Mouse (Mus musculus): ENCODE data around the gene Eri3. TPM values are rescaled to one million over a fixed set of nuclear protein-coding genes. Genes with fewer than 3 reads are reported as not detected.

Eri3 gene
- total RNA-seq, 2 experiments from 2014 or later, result 97.4 to 101 TPM

DNA sequence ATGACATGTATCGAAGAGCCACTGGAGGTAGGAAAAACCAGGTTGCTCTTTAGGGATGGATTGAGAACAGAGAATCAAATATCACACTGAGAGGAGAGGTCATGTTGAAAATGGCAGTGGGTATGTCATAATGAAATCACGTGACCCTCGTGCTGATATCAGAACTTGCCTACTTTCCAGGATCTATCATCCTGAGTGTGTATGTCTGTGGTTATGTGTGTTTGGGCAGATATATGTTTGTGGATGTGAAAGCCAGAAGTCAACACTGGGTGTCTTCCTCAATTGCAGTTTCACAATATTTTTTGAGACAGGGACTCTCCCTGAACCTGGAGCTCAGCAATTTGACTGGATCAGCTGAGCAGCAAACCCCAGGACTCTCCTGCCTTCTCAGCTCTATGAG, 4.7 kb upstream of the Eri3 start:
- Histone ChIP-seq H3K4me3 (no peak overlapping the region), H3K27ac (no peak overlapping the region)
- TF ChIP-seq CTCF (IDR thresholded peaks at IDR 0.05), result no peak

DNA sequence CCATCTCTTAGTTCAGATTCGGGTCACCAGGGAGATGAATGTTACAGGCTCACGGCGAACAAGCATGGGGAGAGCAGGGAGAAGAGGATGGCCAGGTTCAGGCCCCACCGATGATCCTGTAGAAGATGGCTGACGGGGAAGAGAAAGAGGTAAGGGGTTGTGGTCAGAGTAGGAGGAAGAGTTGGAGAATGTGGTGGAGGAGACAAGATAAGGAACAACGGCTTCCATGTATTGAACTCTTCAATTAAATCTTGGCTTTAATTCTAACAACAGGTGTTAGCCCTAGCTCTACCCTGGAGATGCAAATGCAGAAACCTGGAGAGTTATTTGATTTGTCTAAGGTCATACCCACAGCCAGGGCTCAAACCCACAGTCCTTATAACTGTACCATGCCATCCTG, 3.5 kb upstream of the Eri3 start:
- H3K27ac ChIP-seq, result no peak overlapping the region
- H3K4me3 ChIP-seq, result no peak overlapping the region
- intact Hi-C loops (cut with DNase I), result loop anchor here (5.0 kb wide), 1 partner anchor 106 kb away; no protein-coding TSS in a partner anchor
- DNase-seq, result no peak
- no peak for TF ChIP-seq CTCF (IDR thresholded peaks at IDR 0.05)

More for the DNA sequence above, 4.7 kb upstream of the Eri3 start:
- DNase-seq, result no peak
- intact Hi-C loops (cut with DNase I), result loop anchor here (5.0 kb wide), 1 partner anchor 107 kb away; no protein-coding TSS in a partner anchor

DNA sequence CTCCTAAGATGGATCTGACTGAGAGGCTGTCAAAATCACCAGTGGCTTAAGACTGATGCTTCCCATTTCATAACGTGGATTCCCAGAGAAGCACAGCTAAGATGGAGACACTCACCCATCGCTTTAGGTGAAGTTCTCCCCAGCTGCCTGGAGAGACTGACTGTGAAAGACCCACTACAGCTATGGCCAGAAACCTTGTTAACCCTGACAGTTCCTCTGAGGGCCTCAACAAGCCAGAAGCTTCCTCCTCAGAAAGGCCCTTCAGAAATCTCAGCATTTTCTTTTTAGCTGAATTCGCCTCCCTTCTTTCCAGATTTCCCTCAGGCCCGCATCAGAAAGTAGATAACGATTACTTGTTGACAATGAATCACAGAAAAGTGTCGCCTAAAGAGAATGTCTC, 589 bp upstream of the Eri3 start:
- H3K27ac ChIP-seq, result peak overlapping the region; percentile 79
- intact Hi-C loops (cut with DNase I), result loop anchor here (5.0 kb wide), 1 partner anchor 103 kb away; no protein-coding TSS in a partner anchor

DNA sequence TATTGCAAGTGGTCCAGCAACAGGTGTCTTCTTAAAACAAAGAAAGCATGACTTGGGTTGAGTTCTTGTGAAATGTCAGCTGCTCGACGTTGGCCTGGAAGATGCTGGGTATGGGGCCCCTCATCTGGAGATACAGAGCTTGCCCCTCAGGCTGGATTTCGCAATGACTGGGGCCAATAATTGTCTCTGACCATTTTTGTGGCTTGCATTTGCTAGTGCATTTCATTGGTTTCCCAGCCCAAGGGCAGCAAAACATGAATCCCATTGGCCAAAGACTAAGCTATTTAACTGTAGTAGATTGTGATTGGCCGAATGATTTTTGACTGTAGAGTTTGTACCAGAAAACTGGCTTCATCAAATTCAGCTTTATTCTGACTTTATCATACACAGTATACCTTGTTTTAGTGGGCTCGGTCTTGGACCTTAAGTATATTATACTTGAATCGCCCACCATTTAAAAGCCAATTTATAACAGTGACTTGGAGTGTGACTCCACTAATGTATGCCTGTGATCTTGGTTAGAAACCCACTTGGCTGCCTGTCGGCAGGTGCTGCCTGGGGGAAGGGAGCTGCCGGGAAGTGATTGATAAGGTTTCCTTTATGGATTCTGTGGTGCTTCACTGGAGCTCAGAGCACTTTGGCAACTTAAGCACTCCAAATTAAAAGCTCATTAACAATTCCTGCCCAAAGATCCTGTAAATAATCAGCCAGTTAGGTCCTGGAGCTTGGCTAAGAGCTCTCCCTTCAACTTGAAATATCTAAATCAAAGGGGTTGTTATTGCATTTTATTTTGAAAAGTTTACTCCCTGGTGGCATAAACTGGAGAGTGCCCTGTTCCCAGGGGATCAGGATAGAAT, 1.2 kb downstream of the Eri3 start:
- intact Hi-C loops (cut with DNase I), result loop anchor here (10.0 kb wide), 1 partner anchor 123 kb away; no protein-coding TSS in a partner anchor
- DNase-seq, result no peak
- Histone ChIP-seq H3K27ac (peak overlapping the region; percentile 91), H3K4me3 (peak overlapping the region; percentile 98)
- TF ChIP-seq CTCF (IDR thresholded peaks at IDR 0.05), result no peak

More for the DNA sequence above, 589 bp upstream of the Eri3 start:
- no peak for TF ChIP-seq CTCF (IDR thresholded peaks at IDR 0.05)
- H3K4me3 ChIP-seq, result peak overlapping the region; percentile 98
- DNase-seq, result no peak

DNA sequence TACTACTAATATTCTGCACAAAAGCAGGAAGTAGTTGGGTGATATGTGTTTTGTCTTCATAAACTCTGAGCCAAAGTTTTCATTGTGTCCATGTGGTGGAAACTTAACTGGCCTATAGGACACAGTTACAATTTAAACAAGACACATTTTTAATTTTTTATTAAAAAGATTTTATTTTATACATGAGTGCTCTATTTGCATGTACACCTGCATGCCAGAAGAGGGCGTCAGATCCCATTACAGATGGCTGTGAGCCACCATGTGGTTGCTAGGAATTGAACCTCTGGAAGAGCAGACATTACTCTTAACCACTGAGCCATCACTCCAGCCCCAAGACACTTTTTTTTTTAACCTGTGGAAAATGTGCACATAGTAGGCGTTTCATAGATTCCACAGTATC, 5.3 kb downstream of the Eri3 start:
- intact Hi-C loops (cut with DNase I), result loop anchor here (10.0 kb wide), 1 partner anchor 119 kb away; no protein-coding TSS in a partner anchor
- peak; percentile 34 for TF ChIP-seq CTCF (IDR thresholded peaks at IDR 0.05)
- H3K4me3 ChIP-seq, result no peak overlapping the region
- DNase-seq, result no peak
- H3K27ac ChIP-seq, result no peak overlapping the region

DNA sequence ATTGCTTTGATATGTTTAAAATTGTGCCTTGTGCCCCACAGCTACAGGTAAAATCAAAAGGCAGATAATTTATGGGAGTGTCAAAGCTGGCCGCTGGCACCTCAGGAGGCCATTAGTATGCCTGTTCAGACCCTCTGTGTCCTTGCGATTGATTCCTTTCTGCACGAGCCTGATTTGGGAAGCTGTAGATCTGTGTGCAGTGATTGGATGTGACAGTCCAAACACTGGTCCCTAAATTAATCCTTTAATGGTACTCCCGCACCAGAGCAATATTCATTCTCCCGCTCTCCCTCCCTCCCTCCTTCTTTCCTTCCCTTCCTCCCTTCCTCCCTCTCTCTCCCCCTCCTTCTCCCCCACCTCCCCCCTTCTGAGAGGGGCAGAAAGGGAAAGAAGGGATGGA, 6.2 kb downstream of the Eri3 start:
- intact Hi-C loops (cut with DNase I), result loop anchor here (10.0 kb wide), 1 partner anchor 118 kb away; no protein-coding TSS in a partner anchor
- DNase-seq, result no peak
- no peak overlapping the region for H3K4me3 ChIP-seq
- TF ChIP-seq CTCF (IDR thresholded peaks at IDR 0.05), result no peak
- H3K27ac ChIP-seq, result no peak overlapping the region

DNA sequence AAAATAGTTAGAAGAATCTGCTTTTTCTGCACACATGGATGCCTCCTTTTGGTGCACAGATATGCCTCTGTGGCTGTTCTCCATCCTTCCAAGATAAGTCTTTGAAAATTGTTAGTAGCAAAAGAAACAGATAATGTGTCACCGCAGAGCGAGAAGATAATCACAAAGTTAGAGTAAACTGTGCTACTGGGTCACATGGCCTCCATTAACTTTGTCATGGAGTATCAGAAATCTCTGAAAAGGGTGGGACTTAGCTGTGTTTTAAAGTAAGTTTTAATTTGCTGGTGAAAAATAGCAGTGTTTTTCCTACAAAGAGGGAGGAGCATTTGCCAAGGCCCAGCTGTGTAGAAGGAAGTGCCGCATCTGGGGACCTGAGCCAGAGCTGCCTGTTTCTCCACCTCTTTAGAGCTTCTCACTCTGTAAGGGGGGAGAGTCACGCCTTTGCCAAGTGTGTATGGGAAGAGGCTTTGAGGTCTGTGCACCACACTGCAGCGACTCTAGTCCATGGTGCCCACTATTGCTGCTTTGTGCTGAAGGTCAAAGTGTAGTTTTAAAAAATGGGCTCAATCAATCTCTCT, 7.0 kb downstream of the Eri3 start:
- no peak for TF ChIP-seq CTCF (IDR thresholded peaks at IDR 0.05)
- intact Hi-C loops (cut with DNase I), result loop anchor here (10.0 kb wide), 1 partner anchor 118 kb away; no protein-coding TSS in a partner anchor
- Histone ChIP-seq H3K4me3 (no peak overlapping the region), H3K27ac (0 out of 2 replicates have a peak overlapping the region, but pooled peaks have one; percentile 8)
- DNase-seq, result no peak

DNA sequence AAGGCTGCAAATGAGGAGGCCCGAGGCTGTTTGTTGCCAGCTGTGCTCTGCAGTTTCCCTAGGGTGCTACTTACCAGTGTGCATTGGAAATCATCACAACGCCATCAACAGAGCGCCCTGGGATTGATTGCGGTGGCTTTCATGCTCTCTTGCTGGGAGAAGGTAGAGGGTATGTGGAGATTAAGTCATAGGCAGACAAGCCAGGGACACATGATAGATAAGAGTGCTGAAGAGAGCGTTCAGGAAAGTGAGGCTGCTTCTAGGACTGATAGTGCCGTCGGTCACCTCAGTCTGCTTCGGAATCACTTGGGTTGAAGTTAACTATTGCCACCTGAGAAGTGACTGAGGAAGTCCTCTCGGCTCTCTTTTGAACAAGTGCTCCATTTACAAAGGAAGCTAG, 13.8 kb downstream of the Eri3 start:
- intact Hi-C loops (cut with DNase I), result no loop called here
- no peak overlapping the region for H3K27ac ChIP-seq
- no peak for DNase-seq
- TF ChIP-seq CTCF (IDR thresholded peaks at IDR 0.05), result no peak
- no peak overlapping the region for H3K4me3 ChIP-seq

DNA sequence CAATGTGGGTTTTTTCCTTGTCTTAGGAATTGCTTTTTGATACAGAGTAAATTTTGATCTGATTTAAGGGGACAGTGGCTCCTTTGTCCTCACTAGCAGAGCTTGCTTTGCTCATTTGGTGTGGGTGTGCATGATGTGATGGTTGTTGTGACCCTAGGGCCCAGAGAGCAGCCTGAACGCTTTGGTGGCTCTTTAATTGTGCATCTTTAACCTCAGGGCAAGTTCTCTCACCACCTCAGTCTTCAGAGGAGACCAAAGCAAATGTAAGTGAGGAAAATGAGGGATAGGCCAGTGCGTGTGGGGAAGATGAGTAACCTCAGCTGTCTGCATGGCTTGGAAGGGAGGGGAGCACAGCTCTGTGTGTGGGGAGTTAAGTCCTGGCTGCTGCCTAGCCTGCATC, 18.7 kb downstream of the Eri3 start:
- TF ChIP-seq CTCF (IDR thresholded peaks at IDR 0.05), result no peak

DNA sequence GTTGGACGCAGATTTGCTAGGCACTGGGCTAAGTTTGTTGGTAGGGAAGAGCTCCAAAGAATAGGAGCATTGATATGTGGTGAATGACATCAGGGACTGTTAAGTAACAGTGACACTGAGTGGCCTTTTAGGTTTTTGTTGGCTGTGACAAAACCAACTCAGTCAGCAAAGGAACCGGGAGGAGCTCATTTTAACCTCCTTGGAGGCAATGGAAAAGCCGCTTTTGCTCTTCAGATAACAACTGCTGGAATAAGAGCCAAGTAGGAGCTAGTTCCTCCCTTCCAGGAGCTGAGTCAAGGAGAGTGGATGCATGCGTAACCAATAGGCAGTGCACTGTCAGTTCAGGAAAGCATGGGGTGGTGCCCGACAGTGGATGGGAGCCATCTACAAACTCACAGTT, 20.8 kb downstream of the Eri3 start:
- no peak for DNase-seq
- intact Hi-C loops (cut with DNase I), result no loop called here
- no peak overlapping the region for H3K27ac ChIP-seq
- no peak for TF ChIP-seq CTCF (IDR thresholded peaks at IDR 0.05)
- no peak overlapping the region for H3K4me3 ChIP-seq

More for the DNA sequence above, 18.7 kb downstream of the Eri3 start:
- DNase-seq, result no peak
- Histone ChIP-seq H3K27ac (no peak overlapping the region), H3K4me3 (no peak overlapping the region)
- intact Hi-C loops (cut with DNase I), result no loop called here

DNA sequence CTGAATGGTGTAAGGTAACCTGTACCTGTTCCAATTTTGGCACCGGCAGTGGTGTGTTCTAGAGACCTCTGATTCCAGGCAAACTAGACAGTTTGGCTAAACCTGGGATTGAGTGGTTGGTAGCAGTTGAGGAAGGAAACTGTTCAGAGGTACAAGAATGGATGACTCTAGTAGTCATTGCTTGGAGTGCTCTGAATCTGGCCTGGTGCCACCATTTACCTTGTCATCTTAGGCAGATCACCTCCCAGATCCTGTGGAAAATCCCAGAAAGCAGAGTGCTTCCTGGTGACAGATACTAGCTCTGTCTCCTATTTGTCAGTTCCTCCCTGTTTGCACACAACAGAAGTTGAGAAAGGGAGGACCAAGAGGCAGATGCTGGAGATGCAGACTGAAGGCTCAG, 27.4 kb downstream of the Eri3 start:
- no peak for TF ChIP-seq CTCF (IDR thresholded peaks at IDR 0.05)
- intact Hi-C loops (cut with DNase I), result no loop called here
- DNase-seq, result no peak

DNA sequence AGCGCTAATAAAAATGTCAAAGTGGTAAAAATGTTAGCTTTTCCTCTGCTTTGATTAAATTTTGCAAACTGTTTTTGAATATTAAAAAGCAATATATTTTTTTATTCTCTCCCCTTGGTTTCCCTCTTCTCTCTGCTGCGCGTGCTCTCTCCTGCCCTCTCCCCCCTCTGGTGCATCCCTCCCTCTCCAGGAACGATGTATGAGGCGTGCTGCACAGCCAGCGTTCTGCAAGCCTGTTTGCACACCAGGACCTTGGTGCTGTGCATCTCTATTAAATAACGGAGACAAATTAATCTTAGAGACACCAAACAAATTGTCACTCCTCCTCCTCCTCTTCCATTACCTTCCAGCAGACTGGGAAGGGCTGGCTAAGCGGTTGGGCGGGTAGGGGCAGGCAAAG, 31.5 kb downstream of the Eri3 start:
- H3K27ac ChIP-seq, result no peak overlapping the region
- intact Hi-C loops (cut with DNase I), result no loop called here
- no peak overlapping the region for H3K4me3 ChIP-seq
- TF ChIP-seq CTCF (IDR thresholded peaks at IDR 0.05), result no peak
- DNase-seq, result no peak

More for the DNA sequence above, 27.4 kb downstream of the Eri3 start:
- H3K4me3 ChIP-seq, result no peak overlapping the region
- no peak overlapping the region for H3K27ac ChIP-seq

DNA sequence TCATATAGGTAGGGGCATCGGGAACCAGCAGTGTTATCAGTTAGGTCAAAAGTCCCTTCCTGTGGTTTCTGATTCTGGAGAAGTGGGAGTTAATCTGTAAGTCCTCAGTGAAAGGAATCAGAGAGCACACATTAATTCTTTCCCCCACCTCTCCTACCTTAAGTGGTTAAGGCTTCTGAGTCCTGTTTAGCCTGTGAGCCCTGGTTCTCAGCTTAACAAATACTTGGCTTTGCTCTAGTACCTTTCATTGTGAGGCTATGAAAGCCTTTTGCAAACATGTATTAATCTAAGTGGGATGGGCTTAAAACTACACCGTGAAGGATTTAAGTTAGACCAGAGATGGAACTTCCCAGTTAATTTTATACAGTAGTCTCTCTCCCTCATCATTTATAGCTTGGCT, 35.8 kb downstream of the Eri3 start:
- TF ChIP-seq CTCF (IDR thresholded peaks at IDR 0.05), result no peak
- Histone ChIP-seq H3K4me3 (no peak overlapping the region), H3K27ac (no peak overlapping the region)
- intact Hi-C loops (cut with DNase I), result no loop called here
- no peak for DNase-seq
